Mouse (Mus musculus) kidney, adult 2 months (tissue): Measurements from ENCODE around the gene Map1b.

Experiments
- CTCF ChIP-seq: fragments of 200-500 bp; conservative IDR thresholded peaks from 2 replicates; pipeline ENCODE4 v1.5.1; 2011; ENCODE audit warnings: low read depth, mild to moderate bottlenecking, control low read depth, low read length, moderate library complexity, mixed read lengths; ENCODE audit not compliant: insufficient read depth, insufficient read length
- POLR2A ChIP-seq: fragments of 200-500 bp; IDR thresholded peaks from one replicate; pipeline ENCODE4 v1.6.1; 2011; ENCODE audit warnings: low read depth, low read length, control low read depth

DNA sequence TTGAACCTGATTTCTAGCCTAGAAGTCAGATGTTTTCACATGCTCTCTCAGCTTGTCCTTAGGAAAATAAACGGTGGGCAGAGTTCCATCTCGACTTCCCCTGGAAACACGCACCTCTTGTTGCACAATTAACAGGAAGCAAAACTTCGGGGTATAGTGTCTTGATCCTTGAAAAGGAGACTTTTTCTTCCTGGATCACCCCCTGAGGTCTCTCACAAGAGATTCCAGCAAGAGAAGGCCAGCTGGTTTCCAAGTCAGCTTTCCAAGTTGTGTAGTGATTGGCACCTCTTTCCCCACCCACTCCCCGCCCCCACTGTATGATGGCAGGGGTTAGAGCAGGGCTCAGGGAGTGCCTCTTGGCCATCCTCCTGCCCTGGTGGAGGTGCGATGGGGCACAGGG, 28.9 kb upstream of the Map1b start:
- TF ChIP-seq POLR2A (no peak), CTCF (no peak)
